Mouse (Mus musculus): ENCODE results near the gene Scamp1. TPM values are rescaled to one million over a fixed set of nuclear protein-coding genes. Genes with fewer than 3 reads are reported as not detected.

Gene Scamp1
- polyA plus RNA-seq, 2 experiments = 4.2 to 5.0 TPM

GRCm38 (mm10) chr13:94183372-94184021 is 102.2 kb downstream of the Scamp1 start:
- TF ChIP-seq CTCF (IDR thresholded peaks at IDR 0.05; ENCODE audit: low read depth) (no peak), EP300 (IDR thresholded peaks at IDR 0.05; ENCODE audit: low read depth) (no peak)
- Histone ChIP-seq H3K4me3 (ENCODE audit: insufficient read depth in 1 of 2, low read depth in 2 of 2, low read length in 2 of 2) (no peak overlapping the region), H3K27ac (no peak overlapping the region), H3K9me3 (ENCODE audit: control insufficient read depth, low read length) (no peaks in the 10 kb centered on the region), H3K4me2 (ENCODE audit: low read depth) (no peak overlapping the region), H3K9ac (replicated peaks) (no peak overlapping the region), H3K36me3 (replicated peaks; ENCODE audit: control insufficient read depth, insufficient read depth, low read depth) (no peaks in the 10 kb centered on the region), H3K27me3 (ENCODE audit: control insufficient read depth, insufficient read depth, low read length) (no peaks in the 10 kb centered on the region), H3K4me1 (replicated peaks; ENCODE audit: control insufficient read depth in 2 of 2, insufficient read depth in 2 of 2, low read length in 1 of 2) (0 out of 4 replicates have a peak, but pooled peaks cover 0 to 3% of the 10 kb centered on the region in 2 experiments)
- WGBS (ENCODE audit: insufficient replicate concordance) = 50% methylated on average over 8 of the region's 8 CpGs
- no peak for ATAC-seq (ENCODE audit: insufficient read depth)
- no peak for DNase-seq (ENCODE audit: low read depth in 3 of 3, low spot score in 3 of 3)

- H3K9me3 ChIP-seq (ENCODE audit: control insufficient read depth, low read length) = no peaks in the 10 kb centered on the region
- H3K9ac ChIP-seq (replicated peaks) = no peak overlapping the region
- WGBS (ENCODE audit: insufficient replicate concordance) = 75% methylated on average over 5 of the region's 5 CpGs
- H3K27ac ChIP-seq = no peak overlapping the region
- ATAC-seq (ENCODE audit: insufficient read depth) (no peak), DNase-seq (ENCODE audit: low read depth in 3 of 3, low spot score in 3 of 3) (no peak)
- no peak overlapping the region for H3K4me2 ChIP-seq (ENCODE audit: low read depth)
- 0 out of 4 replicates have a peak, but pooled peaks cover 0 to 3% of the 10 kb centered on the region in 2 experiments for H3K4me1 ChIP-seq (replicated peaks; ENCODE audit: control insufficient read depth in 2 of 2, insufficient read depth in 2 of 2, low read length in 1 of 2)
- H3K36me3 ChIP-seq (replicated peaks; ENCODE audit: control insufficient read depth, insufficient read depth, low read depth) = no peaks in the 10 kb centered on the region
- no peaks in the 10 kb centered on the region for H3K27me3 ChIP-seq (ENCODE audit: control insufficient read depth, insufficient read depth, low read length)
- TF ChIP-seq CTCF (IDR thresholded peaks at IDR 0.05; ENCODE audit: low read depth) (no peak), EP300 (IDR thresholded peaks at IDR 0.05; ENCODE audit: low read depth) (no peak)
- H3K4me3 ChIP-seq (ENCODE audit: insufficient read depth in 1 of 2, low read depth in 2 of 2, low read length in 2 of 2) = no peak overlapping the region
Measured at GRCm38 (mm10) chr13:94182026-94182425, 103.6 kb downstream of the Scamp1 start.

GRCm38 (mm10) chr13:94180477-94181420 is 104.9 kb downstream of the Scamp1 start:
- DNase-seq (ENCODE audit: low read depth in 3 of 3, low spot score in 3 of 3) = no peak
- H3K4me3 ChIP-seq (ENCODE audit: insufficient read depth in 1 of 2, low read depth in 2 of 2, low read length in 2 of 2) = no peak overlapping the region
- WGBS (ENCODE audit: insufficient replicate concordance) = 53% methylated on average over 5 of the region's 5 CpGs
- no peak overlapping the region for H3K27ac ChIP-seq
- TF ChIP-seq EP300 (IDR thresholded peaks at IDR 0.05; ENCODE audit: low read depth) = no peak
- TF ChIP-seq CTCF (IDR thresholded peaks at IDR 0.05; ENCODE audit: low read depth) = no peak
- no peak overlapping the region for H3K4me2 ChIP-seq (ENCODE audit: low read depth)
- no peaks in the 10 kb centered on the region for H3K36me3 ChIP-seq (replicated peaks; ENCODE audit: control insufficient read depth, insufficient read depth, low read depth)
- no peaks in the 10 kb centered on the region for H3K27me3 ChIP-seq (ENCODE audit: control insufficient read depth, insufficient read depth, low read length)
- no peak overlapping the region for H3K9ac ChIP-seq (replicated peaks)
- no peak for ATAC-seq (ENCODE audit: insufficient read depth)
- no peaks in the 10 kb centered on the region for H3K9me3 ChIP-seq (ENCODE audit: control insufficient read depth, low read length)
- peaks cover 0 to 5% of the 10 kb centered on the region in 2 experiments; a peak in 1 of 4 replicates for H3K4me1 ChIP-seq (replicated peaks; ENCODE audit: control insufficient read depth in 2 of 2, insufficient read depth in 2 of 2, low read length in 1 of 2)

DNA sequence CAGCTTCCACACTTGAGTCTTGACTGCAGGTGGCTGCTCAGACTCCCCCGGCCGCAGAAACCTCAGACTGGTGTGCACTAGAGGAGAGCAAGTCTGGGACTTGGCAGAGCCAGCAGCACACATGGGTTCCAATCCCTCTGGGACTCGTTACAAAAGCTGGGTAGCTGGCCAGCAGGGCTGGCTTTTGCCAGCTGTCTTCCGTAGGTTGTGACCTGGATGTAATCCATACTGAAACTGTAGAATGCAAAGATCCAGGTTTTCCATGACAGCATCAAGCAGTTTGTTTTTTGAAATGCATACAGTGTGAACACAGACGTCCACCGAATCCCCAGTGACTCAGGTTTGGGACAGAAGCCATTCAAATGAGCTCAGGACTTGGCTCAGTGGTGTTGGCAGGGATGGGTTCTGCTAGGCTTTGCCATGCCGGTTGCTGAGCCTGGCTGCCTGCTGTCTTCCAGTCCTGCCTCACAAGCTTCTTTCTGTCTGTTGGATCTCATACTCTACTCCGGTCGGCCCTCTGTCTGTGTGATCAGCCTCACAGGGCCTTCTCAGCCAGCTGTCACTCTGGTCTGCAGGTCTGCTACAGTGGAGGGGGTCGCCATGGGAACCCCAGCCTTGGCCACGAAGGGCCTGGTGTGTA is 107.1 kb downstream of the Scamp1 start:
- TF ChIP-seq CTCF (IDR thresholded peaks at IDR 0.05; ENCODE audit: low read depth) (no peak), EP300 (IDR thresholded peaks at IDR 0.05; ENCODE audit: low read depth) (no peak)
- DNase-seq (ENCODE audit: low read depth in 3 of 3, low spot score in 3 of 3) = no peak
- Histone ChIP-seq H3K36me3 (replicated peaks; ENCODE audit: control insufficient read depth, insufficient read depth, low read depth) (no peaks in the 10 kb centered on the region), H3K27ac (no peak overlapping the region), H3K4me2 (ENCODE audit: low read depth) (no peak overlapping the region), H3K27me3 (ENCODE audit: control insufficient read depth, insufficient read depth, low read length) (no peaks in the 10 kb centered on the region), H3K9me3 (ENCODE audit: control insufficient read depth, low read length) (no peaks in the 10 kb centered on the region), H3K4me3 (ENCODE audit: insufficient read depth in 1 of 2, low read depth in 2 of 2, low read length in 2 of 2) (no peak overlapping the region), H3K4me1 (replicated peaks; ENCODE audit: control insufficient read depth in 2 of 2, insufficient read depth in 2 of 2, low read length in 1 of 2) (peaks cover 0 to 10% of the 10 kb centered on the region in 2 experiments; a peak in 2 of 4 replicates), H3K9ac (replicated peaks) (no peak overlapping the region)
- WGBS (ENCODE audit: insufficient replicate concordance) = 78% methylated on average over 11 of the region's 11 CpGs
- ATAC-seq (ENCODE audit: insufficient read depth) = no peak
